Mouse (Mus musculus) effector memory CD4-positive, alpha-beta T cell, adult 5 months (primary cell): Measurements from ENCODE around the gene Tshz2. TPM values are rescaled to one million over a fixed set of nuclear protein-coding genes. Genes with fewer than 3 reads are reported as not detected.

Source experiments
- polyA plus RNA-seq: library from polyadenylated mRNA; unstranded; fragments of 100-300 nt; shearing (Covaris generic); gene quantifications from one replicate; pipeline ENCODE4 v1.2.1, GENCODE M21; 2017

Gene Tshz2
- polyA plus RNA-seq, result 2.8 TPM

DNA sequence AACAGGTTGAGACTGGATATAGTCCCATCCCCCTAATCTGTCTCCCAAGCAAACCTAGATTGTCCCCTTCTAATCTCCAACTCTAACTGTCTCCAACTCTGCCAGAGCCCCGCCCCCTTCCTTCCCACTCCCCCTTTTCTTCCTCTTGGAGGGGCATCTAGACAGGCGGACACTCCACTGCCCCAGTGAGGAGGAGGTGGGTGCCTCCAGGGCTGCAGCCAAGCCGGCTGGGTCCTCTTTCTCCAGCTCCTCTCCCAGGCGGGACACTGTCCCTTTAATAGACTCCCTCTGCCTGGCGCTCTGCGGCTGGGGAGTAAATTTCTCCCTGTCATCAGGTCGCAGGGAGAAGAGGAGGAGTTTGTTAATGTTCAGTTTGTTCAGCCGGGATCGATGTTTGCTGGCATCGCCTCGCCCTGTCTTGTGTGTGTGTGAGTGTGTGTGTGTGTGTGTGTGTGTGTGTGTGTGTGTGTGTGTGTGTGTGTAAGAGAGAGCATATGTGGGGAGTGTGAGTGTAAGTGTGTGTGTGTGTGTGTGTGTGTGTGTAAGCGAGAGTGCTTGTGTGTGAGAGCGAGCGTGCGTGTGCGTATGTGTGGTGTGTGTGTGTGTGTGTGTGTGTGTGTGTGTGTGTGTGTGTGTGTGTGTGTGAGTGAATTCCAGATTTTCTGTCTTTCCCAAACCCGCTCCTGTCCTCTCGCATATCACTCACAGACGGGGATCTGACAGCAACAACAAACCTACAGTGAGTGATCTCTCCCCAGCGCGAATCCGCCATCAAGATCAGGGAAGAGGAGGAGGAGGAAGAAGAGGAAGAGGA lies at the start of gene Tshz2:
Gene Tshz2 (plus strand): TSS at position 676 of the 814 bp plus-strand sequence.

DNA sequence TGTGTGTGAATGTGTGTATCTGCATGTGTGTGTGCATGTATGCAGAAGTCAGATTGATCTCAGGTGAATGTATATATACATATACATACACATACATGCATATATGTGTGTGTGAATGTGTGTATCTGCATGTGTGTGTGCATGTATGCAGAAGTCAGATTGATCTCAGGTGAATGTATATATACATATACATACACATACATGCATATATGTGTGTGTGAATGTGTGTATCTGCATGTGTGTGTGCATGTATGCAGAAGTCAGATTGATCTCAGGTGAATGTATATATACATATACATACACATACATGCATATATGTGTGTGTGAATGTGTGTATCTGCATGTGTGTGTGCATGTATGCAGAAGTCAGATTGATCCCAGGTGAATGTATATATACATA lies 45.2 kb upstream of the Tshz2 start, which contains the start of gene Gm11011:
Gene Gm11011 (minus strand): TSS at position 101 of the 400 bp plus-strand sequence.

Other genes starting within 250 kb of the Tshz2 start
- gene Gm11011, start 45.3 kb upstream of the Tshz2 start, polyA plus RNA-seq, result not detected